Mouse (Mus musculus) kidney, adult 2 months (tissue): ENCODE results near the gene Tcp10b.
"Not testable (repeated sequence)": the region's sequence is repeated elsewhere in the genome, so short reads cannot be mapped to it uniquely, and the experiment has no call there.

Source experiments
- CTCF ChIP-seq: fragments of 200-500 bp; conservative IDR thresholded peaks from 2 replicates; pipeline ENCODE4 v1.5.1; 2011; ENCODE audit warnings: low read depth, mild to moderate bottlenecking, control low read depth, low read length, moderate library complexity, mixed read lengths; ENCODE audit not compliant: insufficient read depth, insufficient read length
- POLR2A ChIP-seq: fragments of 200-500 bp; IDR thresholded peaks from one replicate; pipeline ENCODE4 v1.6.1; 2011; ENCODE audit warnings: low read depth, low read length, control low read depth

GRCm38 (mm10) chr17:13123308-13124038, 62.6 kb downstream of the Tcp10b start:
- not testable (repeated sequence) for TF ChIP-seq POLR2A, CTCF
